Mouse (Mus musculus): Measurements from ENCODE around the gene 4922502D21Rik.
"Not testable (repeated sequence)": the region's sequence is repeated elsewhere in the genome, so short reads cannot be mapped to it uniquely, and the experiment has no call there.

4922502D21Rik gene

DNA sequence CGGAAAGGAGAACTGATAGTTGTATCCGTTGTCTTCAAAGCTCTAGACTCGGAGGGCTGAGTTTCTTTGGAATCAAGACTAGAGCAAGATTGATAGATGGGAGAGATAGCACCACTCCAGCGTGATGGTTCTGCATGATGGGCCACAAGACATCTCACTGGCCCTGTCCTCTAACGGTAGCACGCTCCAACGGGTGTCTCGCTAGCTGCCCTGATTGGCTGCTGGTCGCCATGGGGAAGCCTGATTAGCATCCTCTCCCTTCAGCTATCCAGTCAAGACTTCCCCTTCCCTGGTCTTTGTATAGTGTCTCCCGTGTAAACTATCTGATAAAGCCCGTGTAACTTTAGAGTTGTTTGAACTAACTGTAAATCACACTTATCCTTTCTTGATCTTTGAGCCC, at the start of gene 4922502D21Rik:
4922502D21Rik (minus strand) TSS at position 187 of the 400 bp plus-strand sequence.
- in situ Hi-C loops (cut with MboI, MseI): no loop called here

DNA sequence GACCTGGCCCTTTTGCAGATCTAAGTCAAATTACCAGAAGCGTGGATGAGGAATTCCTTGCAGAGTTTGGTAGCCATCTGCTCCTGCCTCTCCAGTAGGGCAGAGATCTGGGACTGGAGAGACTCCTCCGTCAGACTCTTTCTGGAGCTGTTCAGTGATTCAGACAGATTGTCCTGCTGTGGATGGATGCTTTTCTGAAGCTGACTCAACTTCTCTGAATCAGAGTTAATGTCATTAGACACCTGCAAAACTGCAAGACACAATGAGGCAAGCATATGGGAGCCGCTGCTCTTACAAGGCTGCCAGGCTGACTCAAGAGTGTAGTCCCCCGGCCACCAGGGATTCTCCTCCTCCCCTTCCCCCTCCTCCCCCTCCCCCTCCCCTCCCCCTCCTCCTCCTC, 48.9 kb upstream of the 4922502D21Rik start:
- in situ Hi-C loops (cut with MboI, MseI): loop anchor here (5.0 kb wide), 1 partner anchor 137 kb away; no protein-coding TSS in a partner anchor

DNA sequence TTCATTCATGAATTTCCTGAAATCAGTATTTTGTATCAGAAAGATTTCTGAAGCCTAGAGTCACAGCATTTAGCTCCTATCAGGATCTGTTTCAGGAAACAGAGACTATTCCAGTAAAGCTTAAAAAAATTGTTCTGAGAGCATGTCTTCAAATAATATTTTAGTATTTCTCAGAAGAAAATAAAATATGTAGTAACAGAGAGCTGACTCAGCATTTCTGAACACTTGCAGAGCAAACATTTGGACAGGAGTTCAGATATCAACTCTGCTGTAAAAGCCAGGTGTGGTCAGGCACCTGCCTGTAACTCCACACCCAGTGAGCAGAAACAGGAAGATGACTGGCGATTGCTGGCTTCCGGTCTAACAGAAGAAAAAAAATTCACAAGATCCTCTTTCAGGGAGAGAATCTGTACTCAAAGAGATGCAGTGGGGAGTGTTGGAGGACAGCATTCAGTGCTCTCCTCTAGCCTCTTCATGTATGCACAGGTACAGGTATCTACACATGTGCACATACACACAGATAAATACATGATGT, 43.4 kb upstream of the 4922502D21Rik start:
- in situ Hi-C loops (cut with MboI, MseI): loop anchor here (25.0 kb wide), 2 partner anchors 288 to 513 kb away; no protein-coding TSS in a partner anchor

DNA sequence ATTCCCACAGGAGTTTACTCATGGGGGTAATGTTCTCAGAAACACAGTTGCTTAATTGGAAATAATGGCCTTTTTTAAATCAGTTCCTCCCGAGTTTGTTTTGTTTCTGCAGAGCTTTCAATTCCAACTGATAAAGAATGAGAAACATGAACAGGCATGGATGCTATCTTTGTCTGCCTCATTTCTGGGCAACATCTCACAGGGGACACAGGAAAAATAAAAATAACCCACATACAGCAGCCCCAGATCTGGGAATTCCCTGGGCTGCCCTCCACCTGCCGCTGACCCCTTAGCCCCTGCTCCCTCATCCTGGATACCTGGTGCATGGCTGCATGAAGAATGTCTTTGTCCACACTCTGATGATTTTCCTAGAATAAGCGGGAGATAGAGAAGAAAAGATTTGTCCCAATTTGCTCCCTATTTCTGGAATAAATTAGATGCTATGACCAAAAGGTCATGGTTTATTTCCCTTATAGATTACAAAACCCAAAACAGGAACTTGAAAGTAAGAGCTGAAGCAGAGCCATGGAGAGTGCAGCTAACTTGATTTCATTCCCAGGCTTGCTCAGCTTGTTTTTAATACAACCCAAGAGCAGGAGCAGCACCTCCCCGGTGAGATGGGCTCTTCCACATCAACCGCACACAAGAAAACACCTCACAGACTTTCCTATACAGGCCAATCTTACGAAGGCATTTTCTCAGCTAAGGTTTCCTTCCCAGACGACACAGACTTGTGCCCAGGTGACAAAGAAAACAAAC, 38.0 kb upstream of the 4922502D21Rik start:
- in situ Hi-C loops (cut with MboI, MseI): loop anchor here (25.0 kb wide), 2 partner anchors 282 to 507 kb away; no protein-coding TSS in a partner anchor

DNA sequence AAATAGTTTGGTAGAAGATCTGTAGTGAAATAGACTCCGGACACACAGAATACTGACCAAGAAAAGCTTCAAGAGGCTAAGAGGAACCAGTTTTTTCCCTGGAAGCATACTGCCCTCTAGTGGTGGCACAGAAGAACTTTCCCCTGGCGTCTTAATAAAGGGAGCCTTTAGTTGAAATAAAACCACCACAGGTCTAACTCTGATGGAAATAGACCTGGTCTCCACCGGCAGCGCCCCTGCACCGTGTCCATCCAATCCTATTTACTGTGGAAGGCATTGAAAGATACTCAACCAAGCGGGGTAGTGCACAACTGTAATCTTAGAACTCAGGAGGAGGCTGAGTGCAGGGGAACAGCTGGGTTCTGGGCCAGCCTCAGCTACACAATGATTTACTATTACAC, 34.4 kb upstream of the 4922502D21Rik start:
- in situ Hi-C loops (cut with MboI, MseI): loop anchor here (25.0 kb wide), 2 partner anchors 279 to 504 kb away; no protein-coding TSS in a partner anchor

DNA sequence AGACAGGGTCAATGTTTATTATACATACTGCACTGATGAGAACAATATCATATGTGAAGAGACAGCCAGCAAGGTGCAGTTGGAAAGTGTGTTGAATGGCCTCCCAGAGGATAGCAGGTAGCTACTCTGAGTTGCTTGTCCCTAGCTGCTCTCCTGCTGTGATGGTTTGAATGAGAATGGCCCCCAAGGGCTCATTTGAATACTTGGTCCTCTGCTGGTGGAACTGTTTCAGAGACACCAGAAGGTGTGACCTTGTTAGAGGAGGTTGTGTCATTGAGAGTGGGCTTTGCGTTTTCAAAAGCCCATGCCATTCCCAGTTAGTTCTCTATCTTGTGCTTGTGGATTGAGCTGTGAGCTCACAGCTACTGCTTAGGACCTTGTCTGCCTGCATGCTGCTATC, 32.3 kb upstream of the 4922502D21Rik start:
- in situ Hi-C loops (cut with MboI, MseI): loop anchor here (5.0 to 25.0 kb wide), 4 partner anchors 37 to 502 kb away; no protein-coding TSS in a partner anchor

DNA sequence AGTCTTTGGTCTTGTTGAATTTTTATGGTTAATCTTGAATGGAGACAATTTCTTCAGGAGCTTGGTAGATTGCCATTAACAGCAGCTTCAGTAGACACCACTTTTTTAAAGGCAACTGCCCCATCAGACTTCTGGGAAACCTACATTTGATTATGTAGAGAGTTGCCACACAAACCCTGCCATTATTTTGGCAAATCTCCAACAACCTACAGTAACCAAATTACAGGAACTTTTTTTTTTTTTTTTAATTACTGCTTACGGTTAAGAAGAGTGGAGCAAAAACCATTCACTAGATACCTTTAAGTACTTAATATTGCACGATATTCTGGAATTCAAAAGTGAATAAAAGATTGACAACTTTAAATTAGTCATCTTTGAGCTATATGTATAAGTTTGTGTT, 27.9 kb upstream of the 4922502D21Rik start:
- in situ Hi-C loops (cut with MboI, MseI): loop anchor here (25.0 kb wide), 2 partner anchors 272 to 497 kb away; no protein-coding TSS in a partner anchor

DNA sequence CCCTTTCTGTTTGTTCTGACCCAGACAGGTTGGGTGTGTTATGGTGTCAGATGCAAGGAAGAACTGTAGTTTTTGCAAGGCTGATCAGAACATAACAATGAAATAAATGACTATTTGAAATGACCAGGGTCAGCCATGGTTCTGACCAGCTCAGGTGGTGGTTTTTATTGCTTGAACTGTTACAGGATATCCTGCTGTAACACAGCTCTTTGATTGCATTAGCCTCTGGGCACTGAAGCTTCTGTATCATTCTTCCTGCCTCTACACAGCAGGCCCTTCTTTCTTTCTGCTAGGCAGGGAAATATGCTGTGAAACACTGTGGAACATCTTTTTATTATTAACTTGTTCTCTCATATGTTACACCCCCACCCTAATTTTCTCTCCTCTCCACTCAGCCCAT, 24.8 kb upstream of the 4922502D21Rik start:
- in situ Hi-C loops (cut with MboI, MseI): loop anchor here (25.0 kb wide), 2 partner anchors 269 to 494 kb away; no protein-coding TSS in a partner anchor

DNA sequence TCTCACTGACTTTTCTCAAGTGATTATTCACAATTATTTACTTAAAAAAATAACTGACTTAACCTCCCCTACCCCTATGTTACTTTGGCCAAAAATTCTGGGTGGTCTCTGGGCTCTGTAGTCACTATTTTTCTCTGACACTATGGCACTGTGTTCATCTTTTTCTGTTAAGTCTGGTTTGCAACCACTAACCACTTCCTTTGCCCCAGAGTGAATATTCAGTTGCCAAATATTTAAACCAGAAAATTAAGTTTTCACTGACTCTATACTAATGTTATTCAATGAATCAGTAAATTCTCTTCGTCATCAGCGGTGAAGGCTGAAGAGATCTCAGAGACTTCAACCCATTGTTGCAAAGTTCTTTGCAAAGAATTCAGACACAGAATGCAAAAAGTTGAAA, 24.2 kb upstream of the 4922502D21Rik start:
- in situ Hi-C loops (cut with MboI, MseI): loop anchor here (25.0 kb wide), 2 partner anchors 268 to 493 kb away; no protein-coding TSS in a partner anchor

DNA sequence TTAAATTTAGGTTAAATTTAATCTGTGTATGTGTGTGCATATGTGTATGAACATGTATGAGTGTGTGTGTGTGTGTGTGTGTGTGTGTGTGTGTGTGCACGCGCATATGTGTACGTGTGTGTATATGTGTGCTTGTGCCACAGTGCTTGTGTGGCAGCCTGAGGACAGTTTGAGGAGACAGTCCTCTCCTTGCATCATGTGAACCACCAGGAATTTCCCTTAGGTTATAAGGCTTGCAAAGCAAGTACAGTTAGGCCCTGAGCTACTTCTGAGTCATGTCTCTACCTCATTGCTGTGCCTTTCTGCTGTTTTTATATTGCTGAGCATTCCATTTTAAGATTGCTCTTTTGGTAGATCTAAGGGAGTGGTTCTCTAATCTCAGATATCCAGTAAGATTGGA, 19.5 kb upstream of the 4922502D21Rik start:
- in situ Hi-C loops (cut with MboI, MseI): loop anchor here (25.0 kb wide), 2 partner anchors 264 to 489 kb away; no protein-coding TSS in a partner anchor

DNA sequence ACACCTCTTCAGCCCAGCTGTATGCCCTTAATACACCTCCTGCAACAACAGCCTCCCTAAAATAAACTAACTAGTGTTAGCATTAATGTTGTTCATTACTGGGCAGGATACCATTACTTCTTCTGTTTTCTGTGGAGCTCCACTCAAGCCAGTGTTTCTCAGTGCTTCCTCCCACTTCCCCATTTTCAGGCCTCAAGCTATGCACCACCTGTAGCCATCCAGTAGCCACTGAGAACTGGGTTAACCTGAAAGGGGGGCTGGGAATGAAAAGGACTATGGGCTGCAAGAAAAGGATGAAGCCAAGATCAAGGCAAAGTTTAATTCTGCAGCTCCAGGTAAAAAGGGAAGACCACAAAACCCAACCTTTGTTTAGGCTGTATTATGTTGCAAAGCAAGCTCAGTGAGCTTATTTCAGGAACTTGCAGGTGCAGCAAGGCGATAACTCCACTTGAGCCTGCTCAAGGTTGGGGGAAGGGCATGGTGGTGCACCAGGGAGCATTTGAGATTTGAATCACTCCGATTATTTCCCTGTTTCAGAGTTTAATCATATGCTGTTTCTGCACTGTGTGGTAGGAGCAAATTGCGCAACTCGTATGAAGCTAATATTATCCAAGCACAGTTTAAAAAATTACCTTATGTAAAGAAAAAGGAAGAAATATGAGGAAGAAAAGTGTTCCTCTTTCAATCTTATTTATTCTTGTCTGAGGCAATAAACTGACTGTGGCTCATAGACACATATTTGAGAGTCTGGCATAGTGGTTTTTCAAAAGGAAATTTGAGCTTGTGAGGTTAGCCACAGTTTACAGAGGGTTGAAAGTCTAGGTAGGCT, 18.1 kb upstream of the 4922502D21Rik start:
- in situ Hi-C loops (cut with MboI, MseI): loop anchor here (25.0 kb wide), 2 partner anchors 262 to 487 kb away; no protein-coding TSS in a partner anchor

DNA sequence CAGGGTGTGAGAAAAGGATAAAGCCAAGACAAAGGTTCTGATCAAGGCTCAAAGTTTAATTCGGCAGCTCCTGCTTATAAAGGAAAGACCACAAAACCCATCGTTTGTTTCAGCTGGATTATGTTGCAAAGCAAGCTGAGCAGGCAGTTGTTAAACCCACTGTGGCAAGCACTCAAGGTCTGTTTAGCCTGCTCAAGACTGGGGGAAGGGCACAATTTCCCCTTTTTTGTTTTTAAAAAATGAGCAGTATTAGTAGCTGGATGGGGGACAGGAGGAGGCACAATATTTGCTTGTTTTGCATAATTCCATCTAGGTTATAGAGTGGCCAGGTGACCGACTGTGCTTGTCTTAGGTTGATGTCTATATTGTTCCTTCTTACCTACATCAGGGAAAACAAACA, 12.8 kb upstream of the 4922502D21Rik start:
- in situ Hi-C loops (cut with MboI, MseI): no loop called here

DNA sequence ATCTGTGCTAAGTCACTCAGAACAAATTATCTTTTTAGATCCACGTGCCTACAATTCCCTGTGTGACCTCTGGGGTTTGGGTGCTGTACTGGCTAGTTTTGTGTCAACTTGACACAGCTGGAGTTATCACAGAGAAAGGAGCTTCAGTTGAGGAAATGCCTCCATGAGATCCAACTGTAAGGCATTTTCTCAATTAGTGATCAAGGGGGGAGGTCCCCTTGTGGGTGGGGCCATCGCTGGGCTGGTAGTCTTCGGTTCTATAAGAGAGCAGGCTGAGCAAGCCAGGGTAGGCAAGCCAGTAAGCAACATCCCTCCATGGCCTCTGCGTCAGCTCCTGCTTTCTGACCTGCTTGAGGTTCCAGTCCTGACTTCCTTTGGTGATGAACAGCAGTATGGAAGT, 10.8 kb upstream of the 4922502D21Rik start, which contains the start of gene Clec12a:
Clec12a (plus strand) TSS at position 301 of the 400 bp plus-strand sequence.
- in situ Hi-C loops (cut with MboI, MseI): not testable (repeated sequence)

DNA sequence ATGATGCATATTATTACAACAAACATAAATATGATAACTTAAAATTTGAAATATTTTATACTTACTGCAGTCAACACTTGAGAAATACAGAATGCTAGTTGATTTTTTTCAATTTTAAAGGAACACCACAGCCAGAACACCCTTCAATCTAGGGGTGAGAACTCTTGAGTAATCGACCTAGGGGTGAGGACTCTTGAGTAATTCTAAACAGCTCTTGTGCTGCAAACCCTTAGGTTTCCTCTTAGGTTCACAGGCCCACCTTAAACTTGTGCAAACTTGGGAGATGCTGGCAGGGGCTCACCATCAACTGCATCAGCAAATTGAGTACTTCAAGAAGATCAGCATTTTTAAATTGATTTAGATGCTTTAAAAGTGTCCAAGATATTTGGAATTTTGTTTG, 6.2 kb upstream of the 4922502D21Rik start:
- in situ Hi-C loops (cut with MboI, MseI): no loop called here

DNA sequence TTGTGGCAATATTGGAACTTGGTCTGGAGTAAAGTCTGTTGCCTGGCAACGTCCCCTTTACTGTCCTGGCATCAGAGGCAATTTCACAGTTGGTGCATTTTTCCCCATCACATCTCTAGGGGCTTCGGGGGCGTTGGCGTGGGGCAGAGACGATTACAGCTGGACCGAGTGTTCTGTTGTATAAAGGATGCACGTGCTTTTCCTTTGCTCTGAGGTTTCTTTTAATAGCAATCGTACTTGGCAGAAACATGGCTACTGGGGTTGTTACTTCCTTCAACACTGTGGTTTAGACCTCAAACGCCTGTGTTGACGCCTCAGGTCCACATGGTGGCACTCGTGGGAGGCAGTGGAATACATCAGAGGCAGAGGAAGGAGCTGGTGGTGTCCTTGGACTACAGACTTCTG, 2.1 kb upstream of the 4922502D21Rik start:
- in situ Hi-C loops (cut with MboI, MseI): no loop called here

DNA sequence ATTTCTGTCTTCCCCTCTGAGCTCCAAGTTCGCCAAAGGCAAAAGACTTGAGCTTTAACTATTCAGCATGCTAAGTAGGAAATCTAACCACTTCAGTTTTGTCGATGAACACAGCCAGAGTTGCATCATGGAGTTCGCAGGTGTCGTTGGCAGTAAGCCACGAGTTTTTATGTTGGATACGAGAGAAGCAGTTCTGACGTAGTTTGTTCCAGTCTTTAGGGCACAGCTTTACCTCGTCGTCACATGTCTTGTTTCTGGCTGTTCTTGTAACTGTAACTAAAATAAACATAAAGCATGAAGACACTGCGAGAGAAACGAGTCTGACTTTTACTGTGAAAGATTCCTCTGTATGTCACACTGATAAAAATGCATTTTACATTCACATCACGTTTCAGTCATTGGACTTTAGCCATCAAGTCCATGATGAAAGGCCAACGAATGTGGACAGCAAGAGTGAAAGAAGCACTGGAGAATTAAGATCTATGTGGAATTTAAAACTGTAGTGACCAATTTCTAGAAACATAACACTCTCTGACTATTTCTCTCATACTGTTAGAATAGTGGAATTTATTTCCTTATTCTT, 4.9 kb downstream of the 4922502D21Rik start:
- in situ Hi-C loops (cut with MboI, MseI): loop anchor here (5.0 kb wide), 1 partner anchor 36 kb away; no protein-coding TSS in a partner anchor

DNA sequence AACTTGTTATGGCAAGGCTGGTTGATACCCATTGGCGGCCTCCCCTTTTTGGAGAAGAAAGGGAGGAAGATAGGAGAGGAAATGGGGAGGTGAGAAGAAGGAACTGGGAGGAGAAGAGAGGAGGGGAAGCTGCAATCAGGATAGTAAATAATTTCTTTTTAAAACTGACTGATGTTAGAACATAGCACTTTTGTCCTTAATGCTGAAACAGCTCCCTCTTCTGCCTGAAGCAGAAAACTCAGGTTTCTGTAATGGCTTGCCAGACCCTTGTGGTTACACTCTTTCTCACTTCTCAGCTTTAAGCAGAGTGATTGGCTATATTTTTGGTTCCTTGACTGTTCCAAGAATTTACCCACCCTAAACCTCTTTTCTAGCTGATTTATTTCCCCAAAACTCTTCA, 5.6 kb downstream of the 4922502D21Rik start:
- in situ Hi-C loops (cut with MboI, MseI): loop anchor here (5.0 kb wide), 1 partner anchor 36 kb away; no protein-coding TSS in a partner anchor

DNA sequence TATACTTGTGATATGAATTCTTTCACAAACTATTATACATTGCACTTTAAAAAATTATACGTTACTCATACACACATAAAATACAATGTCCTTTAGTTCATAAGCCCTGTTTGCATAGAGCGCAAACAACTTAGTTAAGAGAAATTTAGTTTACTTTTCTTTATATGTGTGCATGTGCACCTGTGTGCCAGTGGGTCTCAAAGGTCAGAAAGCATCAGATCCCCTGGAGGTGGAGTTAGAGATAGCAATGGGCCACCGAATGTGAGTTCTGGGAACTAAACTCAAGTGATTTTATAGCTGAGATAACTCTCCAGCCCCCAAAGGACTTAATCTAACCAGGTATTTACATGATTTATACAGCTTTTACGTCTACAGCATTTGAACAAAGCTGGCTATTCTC, 12.3 kb downstream of the 4922502D21Rik start:
- in situ Hi-C loops (cut with MboI, MseI): loop anchor here (5.0 kb wide), 1 partner anchor 52 kb away; no protein-coding TSS in a partner anchor

DNA sequence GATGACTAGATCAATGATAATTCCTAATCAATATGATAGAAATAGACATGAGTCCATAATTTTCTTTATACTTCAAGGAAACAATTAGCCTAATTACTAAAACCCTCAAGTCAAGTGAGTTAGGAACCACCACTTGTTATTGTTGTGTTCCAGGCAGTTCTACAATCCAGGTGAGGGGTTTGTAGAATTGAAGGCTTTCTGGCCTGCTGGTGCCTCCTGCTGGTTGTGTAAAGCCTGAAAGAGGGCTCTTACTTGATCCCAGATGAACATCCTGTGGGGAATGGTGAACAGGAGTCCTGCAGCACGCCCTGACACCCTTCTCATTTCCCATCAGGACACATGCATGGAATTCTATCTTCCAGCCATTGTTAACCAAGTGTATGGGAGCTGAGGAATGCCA, 13.2 kb downstream of the 4922502D21Rik start:
- in situ Hi-C loops (cut with MboI, MseI): loop anchor here (5.0 kb wide), 1 partner anchor 51 kb away; no protein-coding TSS in a partner anchor

DNA sequence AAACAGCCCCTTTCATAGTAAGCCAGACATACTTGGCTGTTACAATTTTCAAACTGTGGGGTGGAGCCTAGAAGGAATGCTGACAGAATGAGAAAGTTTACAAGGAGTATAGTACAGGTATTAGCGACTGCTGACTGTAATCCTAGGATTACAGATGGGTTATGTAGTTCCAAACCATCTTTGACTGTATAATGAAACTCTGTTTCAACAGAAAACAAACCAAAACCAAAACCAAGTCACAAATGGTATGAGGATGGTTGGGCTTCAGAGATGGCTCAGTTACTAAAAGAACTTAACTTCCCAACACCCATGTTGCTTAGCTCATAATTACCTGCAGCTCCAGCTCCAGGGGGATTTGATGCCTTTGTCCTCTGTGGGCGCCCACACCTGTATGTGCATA, 15.1 kb downstream of the 4922502D21Rik start:
- in situ Hi-C loops (cut with MboI, MseI): loop anchor here (5.0 kb wide), 1 partner anchor 49 kb away; no protein-coding TSS in a partner anchor

DNA sequence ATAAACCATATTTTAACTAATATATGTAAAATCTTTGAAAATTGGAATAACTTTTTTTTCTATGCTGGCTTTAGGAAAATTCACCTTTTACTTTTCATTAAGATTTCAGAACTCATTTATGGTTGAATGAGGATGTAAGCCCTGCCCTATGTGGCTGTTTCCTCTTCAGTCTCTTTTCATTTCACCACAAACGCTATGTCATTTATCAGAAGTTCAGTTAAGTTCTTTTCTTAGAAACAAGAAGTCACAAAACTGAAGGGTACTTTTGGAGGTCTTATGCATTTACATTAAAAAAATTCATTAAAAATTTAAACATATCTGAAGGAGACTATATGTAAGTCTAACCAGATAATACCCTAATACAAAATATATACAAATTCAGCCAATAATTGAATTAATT, 15.9 kb downstream of the 4922502D21Rik start:
- in situ Hi-C loops (cut with MboI, MseI): loop anchor here (5.0 kb wide), 1 partner anchor 48 kb away; no protein-coding TSS in a partner anchor
